Mouse (Mus musculus): ENCODE results near the gene Hhipl2. TPM values are rescaled to one million over a fixed set of nuclear protein-coding genes. Genes with fewer than 3 reads are reported as not detected.
"Not testable (repeated sequence)": the region's sequence is repeated elsewhere in the genome, so short reads cannot be mapped to it uniquely, and the experiment has no call there.

The Hhipl2 gene
- total RNA-seq (2021) = under 1 TPM; 0.21 to 0.30 TPM

DNA sequence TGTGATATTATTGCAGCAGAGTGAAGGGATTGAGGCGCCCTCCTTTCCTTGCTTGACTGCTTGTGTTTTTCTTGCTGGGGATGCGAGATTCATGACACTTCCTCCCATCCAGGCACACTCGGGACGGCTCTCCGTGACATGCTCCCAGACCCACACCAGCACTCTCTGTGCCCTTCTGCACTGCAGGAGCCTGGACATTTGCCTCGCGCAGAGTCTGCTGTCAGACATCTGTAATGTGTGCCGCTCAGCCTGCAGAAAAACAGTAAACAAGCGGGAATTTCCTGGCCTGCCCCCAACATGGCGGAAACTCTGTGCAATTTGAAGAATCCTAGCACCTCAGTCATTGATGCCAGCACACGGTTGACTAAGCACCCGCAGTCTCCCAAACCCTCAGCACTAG, at the start of gene Hhipl2:
Gene Hhipl2 (plus strand): TSS at position 343 of the 400 bp plus-strand sequence.
- no peak for DNase-seq (ENCODE audit: extremely low spot score in 1 of 2, low spot score in 1 of 2)

DNA sequence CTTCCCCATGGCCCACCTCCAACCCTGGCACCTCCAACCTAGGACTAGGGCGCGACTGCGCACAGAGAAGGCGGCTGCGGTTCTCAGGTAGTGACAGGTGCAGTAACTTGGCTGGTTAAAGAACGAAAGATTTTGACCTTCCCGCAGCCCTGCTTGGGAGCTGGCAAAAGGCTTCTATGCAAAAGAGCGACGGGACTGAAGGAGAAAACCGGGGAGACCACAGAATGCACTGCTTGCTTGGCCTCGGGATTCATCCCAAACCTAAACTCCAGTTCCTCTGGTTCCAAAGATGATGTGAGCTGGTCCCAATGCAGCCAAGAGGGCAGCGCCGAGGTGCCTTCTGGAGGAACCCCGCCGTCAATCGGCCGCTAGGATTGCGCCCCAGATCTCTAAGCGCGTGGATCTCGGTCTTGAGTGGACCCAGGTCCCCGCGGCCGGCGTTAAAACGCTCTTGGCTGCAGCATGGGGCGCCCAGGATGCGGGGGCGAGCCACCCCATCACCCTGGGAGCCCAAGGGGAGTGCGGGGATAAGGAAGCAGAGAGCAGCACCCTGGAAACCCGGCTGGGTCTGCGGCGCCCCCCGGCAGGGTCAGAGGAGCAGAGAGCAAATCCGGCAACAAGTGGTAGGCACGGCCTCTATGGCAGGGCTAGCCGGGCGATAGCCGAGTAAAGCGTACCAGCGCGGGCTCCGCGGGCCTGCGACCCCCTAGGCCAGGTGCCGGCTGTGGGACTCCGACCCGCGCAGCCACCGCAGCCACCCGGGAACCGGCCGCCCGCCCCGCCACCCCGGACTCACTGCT, 49.2 kb upstream of the Hhipl2 start:
- peak in 1 of 2 experiments; percentile 32 for DNase-seq (ENCODE audit: extremely low spot score in 1 of 2, low spot score in 1 of 2)

DNA sequence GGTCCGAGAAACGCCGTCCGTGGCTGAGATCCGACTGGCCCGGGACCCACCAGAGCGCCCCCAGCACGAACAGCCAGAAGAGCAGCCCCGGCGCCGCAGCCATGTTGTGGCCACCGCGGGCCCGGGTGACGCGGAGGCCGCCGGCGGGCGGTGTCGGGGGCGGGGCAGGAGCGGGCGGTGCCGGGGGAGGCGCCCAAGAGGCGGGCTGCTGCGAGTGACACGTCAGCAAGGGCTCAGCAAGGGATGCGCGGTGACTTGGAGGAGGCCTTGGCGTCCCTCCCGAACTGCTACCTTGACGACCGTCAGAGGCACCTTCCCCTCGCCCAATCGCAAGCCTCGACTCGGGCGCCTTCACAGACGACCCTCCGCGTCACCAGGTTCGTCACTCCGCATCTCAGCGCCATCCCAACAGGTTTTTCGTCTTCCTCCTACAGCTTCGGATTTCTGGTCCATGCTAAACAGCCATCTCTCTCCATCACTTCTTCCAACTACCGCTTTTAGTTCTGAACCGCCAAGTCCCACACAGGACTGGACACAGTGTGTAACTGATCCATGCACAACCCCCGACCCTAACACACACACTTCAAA, 48.5 kb upstream of the Hhipl2 start, which contains the start of gene Mia3:
Gene Mia3 (minus strand): TSS at position 127 of the 588 bp plus-strand sequence.
- DNase-seq (ENCODE audit: extremely low spot score in 1 of 2, low spot score in 1 of 2) = peak; percentile 90 to 92

- no peak for DNase-seq (ENCODE audit: extremely low spot score in 1 of 2, low spot score in 1 of 2)
These were observed 43.3 kb upstream of the Hhipl2 start for GRCm38 (mm10) chr1:183374728-183375127.

DNA sequence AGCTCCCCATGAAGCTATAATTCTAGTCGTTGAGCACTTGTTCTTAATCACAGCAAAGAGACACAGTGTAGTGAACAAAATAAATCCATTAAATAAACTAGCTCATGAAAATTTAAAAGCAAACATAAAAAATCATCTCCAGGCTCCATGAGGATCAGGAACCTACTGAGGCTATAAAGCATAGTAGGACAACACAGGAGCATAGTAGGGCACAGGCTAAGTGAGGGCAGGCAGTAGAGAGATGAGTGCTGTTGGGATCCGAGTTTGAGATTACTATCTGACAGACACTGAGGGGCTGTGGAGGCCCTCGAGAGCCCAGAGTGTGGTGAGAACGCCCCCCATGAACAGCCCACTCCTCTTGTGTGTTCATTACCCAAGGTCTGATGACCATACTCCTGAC, 41.0 kb upstream of the Hhipl2 start:
- DNase-seq (ENCODE audit: extremely low spot score in 1 of 2, low spot score in 1 of 2) = no peak

GRCm38 (mm10) chr1:183378321-183378941, 39.6 kb upstream of the Hhipl2 start:
- no peak for DNase-seq (ENCODE audit: extremely low spot score in 1 of 2, low spot score in 1 of 2)

- DNase-seq (ENCODE audit: extremely low spot score in 1 of 2, low spot score in 1 of 2) = not testable (repeated sequence)
These were observed 38.6 kb upstream of the Hhipl2 start for GRCm38 (mm10) chr1:183379376-183379775.

DNA sequence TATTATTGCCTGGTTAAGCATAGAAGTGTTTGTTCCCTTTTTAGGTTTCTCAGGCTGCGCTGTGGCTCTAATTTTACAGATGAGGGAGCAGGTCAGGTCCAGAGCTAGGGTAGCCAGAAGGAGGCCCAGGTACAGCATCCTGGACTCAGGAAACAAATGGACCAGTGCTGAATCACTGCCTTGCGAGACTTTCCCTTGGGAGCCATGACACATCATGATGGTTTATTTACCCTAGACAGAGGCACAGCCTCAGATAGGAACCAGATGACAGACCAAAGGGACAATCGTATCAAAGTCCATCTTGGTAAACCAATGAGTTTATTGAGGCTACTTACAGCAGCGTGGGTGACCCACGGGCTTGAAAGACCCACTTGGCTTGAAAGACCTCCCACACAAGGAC, 36.2 kb upstream of the Hhipl2 start:
- no peak for DNase-seq (ENCODE audit: extremely low spot score in 1 of 2, low spot score in 1 of 2)

GRCm38 (mm10) chr1:183382621-183383020, 35.4 kb upstream of the Hhipl2 start:
- DNase-seq (ENCODE audit: extremely low spot score in 1 of 2, low spot score in 1 of 2) = no peak

- not testable (repeated sequence) for DNase-seq (ENCODE audit: extremely low spot score in 1 of 2, low spot score in 1 of 2)
These were observed 30.6 kb upstream of the Hhipl2 start for GRCm38 (mm10) chr1:183387421-183387820.

- DNase-seq (ENCODE audit: extremely low spot score in 1 of 2, low spot score in 1 of 2) = peak; percentile 72 to 87
These were observed 29.3 kb upstream of the Hhipl2 start, which contains the start of gene Taf1a for GRCm38 (mm10) chr1:183388426-183389406. Taf1a (plus strand) TSS chr1:183388981.

DNA sequence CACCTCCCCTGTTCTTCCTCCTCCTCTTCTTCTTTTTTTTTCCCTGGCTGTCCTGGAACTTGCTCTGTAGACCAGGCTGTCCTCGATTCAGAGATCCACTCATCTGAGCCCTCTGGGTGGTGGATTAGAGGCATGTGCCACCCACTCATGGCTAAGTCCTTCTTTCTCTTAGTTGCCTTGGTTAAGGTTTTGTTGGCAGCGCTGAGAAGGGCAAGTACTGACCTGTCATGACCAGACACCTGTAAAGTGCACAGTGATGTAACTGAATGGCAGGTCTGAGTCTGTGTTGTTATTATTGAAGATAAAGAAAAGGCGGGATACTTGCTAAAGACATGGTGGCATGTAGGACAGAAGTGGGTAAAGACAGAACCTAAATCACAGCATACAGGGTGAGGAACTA, 14.6 kb upstream of the Hhipl2 start:
- no peak for DNase-seq (ENCODE audit: extremely low spot score in 1 of 2, low spot score in 1 of 2)

DNA sequence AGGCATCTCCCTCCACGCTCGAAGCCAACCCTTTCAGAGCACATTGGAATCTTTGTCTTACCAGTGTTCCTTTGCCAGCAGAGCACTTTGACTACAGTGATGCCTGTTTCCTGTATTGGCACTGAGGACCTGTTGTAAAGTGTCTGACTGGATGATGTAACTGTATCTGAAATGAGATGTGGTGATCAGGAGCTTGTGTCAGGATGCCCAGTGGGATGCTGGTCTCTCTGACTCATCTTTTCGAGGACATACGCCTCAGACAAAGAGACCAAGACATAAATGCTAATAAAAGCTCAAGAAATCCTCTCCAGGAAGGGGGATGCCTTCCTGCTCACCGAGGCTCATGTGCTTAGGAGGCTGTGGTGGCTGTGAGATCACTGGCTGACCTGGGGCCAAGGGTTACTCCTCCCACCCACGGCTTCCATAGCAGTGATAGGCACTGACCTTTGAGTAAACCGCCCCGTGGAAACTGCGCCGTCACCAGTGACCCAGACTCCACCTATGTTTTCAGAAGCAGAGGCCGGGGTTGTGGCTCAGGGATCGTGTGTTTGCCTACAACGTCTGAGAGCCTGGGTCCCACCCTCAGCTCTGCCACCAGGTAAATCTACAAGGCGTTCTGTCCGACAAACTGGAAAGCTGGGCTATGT, 3.8 kb upstream of the Hhipl2 start:
- no peak for DNase-seq (ENCODE audit: extremely low spot score in 1 of 2, low spot score in 1 of 2)

DNA sequence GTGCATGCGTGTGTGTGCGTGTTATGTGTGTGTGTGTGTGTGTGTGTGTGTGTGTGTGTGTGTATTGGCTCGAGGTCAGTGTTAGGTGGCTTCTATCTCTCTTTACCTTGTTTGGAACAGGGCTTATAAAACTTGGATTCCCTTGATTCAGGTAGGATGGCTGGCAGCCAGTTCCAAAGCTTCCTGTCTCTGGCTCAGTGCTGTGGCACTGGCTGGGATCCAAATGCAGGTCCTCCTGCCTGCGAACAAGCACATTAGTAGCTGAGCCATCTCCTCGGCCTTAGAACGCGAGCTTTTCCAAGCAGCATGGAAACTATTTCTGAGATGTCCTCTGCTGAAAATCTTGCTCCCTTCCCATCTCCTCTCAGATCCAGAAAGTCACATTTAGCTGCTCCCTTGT, 1.7 kb downstream of the Hhipl2 start:
- DNase-seq (ENCODE audit: extremely low spot score in 1 of 2, low spot score in 1 of 2) = no peak

DNA sequence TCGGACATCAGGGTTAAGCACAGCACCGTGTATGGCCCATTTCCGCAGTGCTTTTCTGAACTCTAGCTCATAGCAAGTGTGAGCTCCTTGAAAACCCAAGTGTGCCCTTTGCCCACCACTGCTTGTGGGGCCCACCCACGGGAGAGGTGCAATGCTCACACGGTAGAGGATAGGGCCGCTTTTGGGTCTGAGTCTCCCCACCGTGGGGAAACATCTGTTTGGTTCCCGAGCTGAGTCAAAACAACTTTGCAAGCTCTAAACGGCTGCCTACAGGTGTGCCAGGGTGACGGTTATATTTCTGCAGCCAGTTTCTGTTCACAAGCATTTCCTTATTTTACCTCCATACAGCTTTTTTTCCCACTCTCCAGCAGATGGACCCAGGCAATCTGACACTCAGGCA, 2.3 kb downstream of the Hhipl2 start:
- DNase-seq (ENCODE audit: extremely low spot score in 1 of 2, low spot score in 1 of 2) = no peak

- no peak for DNase-seq (ENCODE audit: extremely low spot score in 1 of 2, low spot score in 1 of 2)
These were observed 6.1 kb downstream of the Hhipl2 start for GRCm38 (mm10) chr1:183424100-183424499.

- DNase-seq (ENCODE audit: extremely low spot score in 1 of 2, low spot score in 1 of 2) = no peak
These were observed 16.9 kb downstream of the Hhipl2 start for GRCm38 (mm10) chr1:183434918-183435317.

DNA sequence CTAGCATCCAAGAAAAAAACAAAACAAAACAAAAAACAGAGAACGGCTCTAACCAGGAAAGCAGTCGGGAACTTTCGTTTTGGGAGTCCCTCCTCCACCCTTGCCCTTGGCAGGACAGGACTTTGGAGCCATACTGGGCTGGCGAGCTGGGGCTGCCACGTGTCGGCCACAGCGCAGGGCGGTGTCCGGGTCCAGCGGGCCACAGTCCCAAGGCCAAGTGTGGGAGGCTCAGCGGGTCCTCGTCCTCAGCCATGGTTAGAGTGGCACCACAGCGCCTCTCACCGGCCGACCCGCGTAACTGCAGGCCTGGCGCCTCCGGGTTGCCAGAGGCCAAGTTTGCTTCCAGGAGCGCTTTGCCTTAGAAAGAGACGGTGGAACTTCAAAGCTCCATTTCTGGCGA, 21.0 kb downstream of the Hhipl2 start:
- DNase-seq (ENCODE audit: extremely low spot score in 1 of 2, low spot score in 1 of 2) = peak; percentile 35 to 77

DNA sequence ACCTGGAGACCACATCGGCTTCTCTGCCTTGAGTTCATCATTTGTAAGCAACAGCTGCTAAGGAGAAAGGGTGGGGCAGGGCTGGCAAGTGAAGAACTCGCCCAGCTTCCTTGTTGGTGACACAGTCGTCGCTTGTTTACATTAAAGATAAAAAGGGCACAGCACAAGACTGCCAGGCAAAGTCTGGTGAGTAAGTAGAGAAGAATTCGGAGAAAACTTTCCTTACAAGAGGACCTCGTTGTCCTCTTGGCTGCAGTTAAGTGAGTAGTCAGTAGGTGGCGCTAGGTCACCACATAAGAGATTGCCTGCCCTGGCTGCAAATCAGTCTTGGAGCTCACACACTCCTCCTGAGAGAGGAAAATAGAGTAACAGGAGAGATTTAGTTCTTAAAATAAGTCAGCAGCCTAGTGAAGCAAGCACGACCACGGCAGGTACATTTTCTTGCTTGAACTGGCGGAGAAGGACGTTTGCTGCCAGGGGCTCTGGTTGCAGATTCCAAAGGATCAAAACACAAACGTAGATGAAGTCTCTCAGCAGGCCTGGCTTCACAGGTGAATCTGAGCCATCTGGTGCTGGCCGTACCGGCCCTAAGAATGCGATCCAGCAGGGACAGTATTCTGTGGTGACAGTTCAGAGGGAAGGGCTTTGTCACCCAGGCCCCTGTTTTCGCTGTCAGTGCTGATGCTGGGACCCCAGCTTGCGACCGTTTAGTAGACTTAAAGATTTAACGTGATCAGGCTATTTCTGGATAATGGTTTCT, 24.2 kb downstream of the Hhipl2 start:
- peak; percentile 64 to 90 for DNase-seq (ENCODE audit: extremely low spot score in 1 of 2, low spot score in 1 of 2)

Data from layer of hippocampus, postnatal 25 days (tissue).